8 mouse cellular contexts compared by ENCODE assay signal in the genomic region with DNA sequence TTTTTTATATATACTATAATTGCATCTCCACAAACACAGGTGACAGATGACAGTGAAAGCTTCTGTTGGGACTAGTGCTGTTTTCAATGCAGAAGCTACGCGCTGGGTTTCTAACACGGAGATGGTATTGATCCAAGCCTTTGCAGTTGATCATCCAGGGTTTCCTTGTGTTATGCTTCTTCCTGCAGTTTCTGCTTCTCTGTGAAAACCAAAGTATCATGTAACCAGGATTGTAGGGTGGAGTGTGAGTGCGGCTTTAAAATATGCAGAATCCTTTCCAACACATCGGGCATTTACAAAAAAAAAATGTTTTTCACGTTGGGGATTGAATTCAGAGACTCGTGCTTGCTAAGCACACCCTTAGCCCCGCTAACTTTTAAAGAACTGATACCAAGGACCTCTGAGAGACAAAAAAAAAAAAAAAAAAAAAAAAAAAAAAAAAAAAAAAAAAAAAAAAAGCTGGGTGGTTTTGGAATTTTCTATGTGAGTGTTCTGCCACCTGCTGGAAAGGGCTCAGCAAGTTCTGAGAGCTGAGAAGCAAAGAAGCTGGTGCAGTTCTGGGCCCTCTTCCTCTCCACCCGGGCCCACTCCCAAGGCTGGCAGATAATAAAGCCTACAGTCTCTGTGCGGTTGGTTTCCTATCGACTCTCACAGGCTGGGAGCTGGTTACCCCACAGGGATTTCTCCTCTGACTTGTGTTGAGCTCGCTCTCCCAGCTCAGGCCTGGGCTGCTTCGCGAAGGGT.
DNase-seq lines count a peak whose midpoint lies in the region; ATAC-seq lines count a peak whose summit lies in the region.

No protein-coding gene starts in this region.

- H3K4me3 ChIP-seq in intestine, embryonic 16.5 days (ENCODE audit: low read length), result no peak overlapping the region
- H3K4me3 ChIP-seq in midbrain, embryonic 15.5 days, result no peak overlapping the region

- 0 out of 2 replicates have a peak overlapping the region, but pooled peaks have one; percentile 25 for H3K27ac ChIP-seq in intestine, embryonic 16.5 days (ENCODE audit: low read length)
- no peak overlapping the region for H3K27ac ChIP-seq in midbrain, embryonic 15.5 days

- ATAC-seq in intestine, embryonic 16.5 days, result no peak
- peak; percentile 63; the same call in 1 of the 2 replicates for ATAC-seq in midbrain, embryonic 15.5 days (replicated peaks)

- 0 out of 2 replicates have a peak, but pooled peaks cover 3% of the 10 kb centered on the region for H3K4me1 ChIP-seq in intestine, embryonic 16.5 days (ENCODE audit: control insufficient read depth, insufficient read depth, low read length)
- no peaks in the 10 kb centered on the region for H3K4me1 ChIP-seq in midbrain, embryonic 15.5 days

- DNase-seq in A20 (ENCODE audit: low read depth, low spot score), result peak; percentile 52
- DNase-seq in T-cell, adult 2 months (ENCODE audit: low spot score), result peak; percentile 34
- peak; percentile 57 for DNase-seq in embryo, embryonic 10 days (ENCODE audit: low spot score)
- DNase-seq in gastrocnemius, postnatal 10 days, result peak; percentile 37
- DNase-seq in left cerebral cortex, postnatal 10 days (ENCODE audit: extremely low spot score in 1 of 2, low spot score in 2 of 2), result peak; percentile 54 to 67
- peak; percentile 59 for DNase-seq in testis, postnatal 10 days (ENCODE audit: low spot score)

- H3K4me2 ChIP-seq in intestine, embryonic 16.5 days (ENCODE audit: low read depth, low read length), result no peak overlapping the region
- no peak overlapping the region for H3K4me2 ChIP-seq in midbrain, embryonic 15.5 days

- intact Hi-C loops in left cerebral cortex, postnatal 10 days (cut with DNase I), result loop anchor here (5.0 to 10.0 kb wide), 3 partner anchors 353 to 625 kb away; no protein-coding TSS in a partner anchor

- 59% methylated on average over 14 of the region's 14 CpGs for WGBS in intestine, embryonic 16.5 days
- WGBS in midbrain, embryonic 15.5 days, result 54% methylated on average over 14 of the region's 14 CpGs

- no peaks in the 10 kb centered on the region for H3K27me3 ChIP-seq in intestine, embryonic 16.5 days (replicated peaks; ENCODE audit: control insufficient read depth, insufficient read depth, low read length)
- no peaks in the 10 kb centered on the region for H3K27me3 ChIP-seq in midbrain, embryonic 15.5 days (replicated peaks)

- no peaks in the 10 kb centered on the region for H3K9me3 ChIP-seq in intestine, embryonic 16.5 days (ENCODE audit: control insufficient read depth, low read length)
- H3K9me3 ChIP-seq in midbrain, embryonic 15.5 days, result no peaks in the 10 kb centered on the region

- no peaks in the 10 kb centered on the region for H3K36me3 ChIP-seq in intestine, embryonic 16.5 days (ENCODE audit: control insufficient read depth, insufficient read depth, low read length)
- H3K36me3 ChIP-seq in midbrain, embryonic 15.5 days (replicated peaks), result no peaks in the 10 kb centered on the region

- no peak overlapping the region for H3K9ac ChIP-seq in intestine, embryonic 16.5 days (ENCODE audit: low read depth, low read length)
- H3K9ac ChIP-seq in midbrain, embryonic 15.5 days, result no peak overlapping the region
